ENCODE assay signal across 9 mouse cellular contexts in the genomic region with DNA sequence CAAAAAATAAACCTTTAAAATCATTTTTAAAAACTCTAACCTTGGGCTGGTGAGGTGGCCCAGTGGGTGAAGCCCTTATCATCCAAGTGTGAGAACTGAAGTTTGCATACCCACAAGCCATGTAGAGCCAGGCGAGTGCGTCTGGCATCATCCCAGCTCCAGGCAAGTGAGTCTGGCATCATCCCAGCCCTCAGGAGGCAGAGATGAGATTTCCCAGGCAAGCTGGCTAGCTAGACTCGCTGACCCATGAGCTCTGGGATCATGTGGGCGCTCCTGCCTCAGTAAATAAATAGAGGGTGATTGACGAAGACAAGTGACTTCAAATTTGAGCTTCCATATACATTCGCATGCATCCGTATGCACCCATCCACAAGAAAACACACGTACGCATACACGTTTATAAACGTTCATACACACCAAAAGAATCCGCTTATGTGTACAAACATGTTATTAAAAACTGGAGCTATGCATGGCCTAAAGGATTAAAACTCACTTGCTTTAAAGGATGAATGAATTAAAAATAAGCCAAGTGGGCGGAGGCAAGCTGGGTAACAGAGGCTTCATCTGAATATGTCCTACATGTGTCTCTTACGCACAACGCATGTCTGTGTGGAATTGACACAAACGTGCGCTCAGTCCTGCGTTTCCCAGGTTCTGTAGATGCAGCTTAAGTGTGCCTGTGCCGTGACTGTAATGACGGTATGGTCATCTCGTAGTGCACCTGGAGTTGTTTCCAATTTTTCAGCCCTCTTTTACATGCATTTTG. TPM values are rescaled to one million over a fixed set of nuclear protein-coding genes. Genes with fewer than 3 reads are reported as not detected.
DNase-seq lines count a peak whose midpoint lies in the region; ATAC-seq and TF ChIP-seq lines count a peak whose summit lies in the region.
"Had no signal": no experiment of that assay in that cellular context is flagged by ENCODE, and none has a peak within 500 bp of the region (broad histone marks: within the 10 kb centered on the region; RNA-seq: fewer than 3 reads in every experiment).

No protein-coding gene starts in this region.

- no peaks in the 10 kb centered on the region for H3K9me3 ChIP-seq in embryonic facial prominence, embryonic 12.5 days
- no peaks in the 10 kb centered on the region for H3K9me3 ChIP-seq in heart, embryonic 16.5 days (replicated peaks; ENCODE audit: control insufficient read depth, low read length)
- H3K9me3 ChIP-seq in kidney, postnatal 0 days (replicated peaks; ENCODE audit: low read length): no peaks in the 10 kb centered on the region
- H3K9me3 ChIP-seq in stomach, postnatal 0 days (ENCODE audit: control insufficient read depth, low read length): no peaks in the 10 kb centered on the region

- no peak for ATAC-seq in embryonic facial prominence, embryonic 12.5 days (ENCODE audit: insufficient number of reproducible peaks, insufficient read depth, low FRiP score, low TSS enrichment)
- ATAC-seq in heart, embryonic 16.5 days (replicated peaks; ENCODE audit: extremely low read depth, insufficient read depth, low FRiP score): no peak
- ATAC-seq in kidney, postnatal 0 days (replicated peaks; ENCODE audit: low FRiP score, low read depth): no peak
- no peak for ATAC-seq in stomach, postnatal 0 days (ENCODE audit: low FRiP score, low TSS enrichment)

- H3K9ac ChIP-seq in liver, adult 2 months (ENCODE audit: low read depth, low read length): no peak overlapping the region
- no peak overlapping the region for H3K9ac ChIP-seq in embryonic facial prominence, embryonic 12.5 days
- H3K9ac ChIP-seq in heart, embryonic 16.5 days (ENCODE audit: low read length): 0 out of 2 replicates have a peak overlapping the region, but pooled peaks have one; percentile 27
- peak overlapping the region; percentile 31; the same call in 1 of the 2 replicates for H3K9ac ChIP-seq in kidney, postnatal 0 days (ENCODE audit: low read depth, low read length)
- H3K9ac ChIP-seq in stomach, postnatal 0 days (ENCODE audit: low read length): no peak overlapping the region

- no peak for TF ChIP-seq EP300 in stomach, postnatal 0 days (optimal IDR thresholded peaks at IDR 0.05)

- no peak overlapping the region for H3K27ac ChIP-seq in liver, adult 2 months (replicated peaks; ENCODE audit: insufficient read depth, low read depth, low read length)
- H3K27ac ChIP-seq in embryonic facial prominence, embryonic 12.5 days: peak overlapping the region; percentile 95
- peak overlapping the region; percentile 93 for H3K27ac ChIP-seq in heart, embryonic 16.5 days (ENCODE audit: low read length)
- peak overlapping the region; percentile 80; the same call in 1 of the 2 replicates for H3K27ac ChIP-seq in kidney, postnatal 0 days
- peak overlapping the region; percentile 87 for H3K27ac ChIP-seq in stomach, postnatal 0 days (replicated peaks)

- no peaks in the 10 kb centered on the region for H3K36me3 ChIP-seq in liver, adult 2 months (ENCODE audit: control insufficient read depth, insufficient read depth, low read length)
- peaks cover 9% of the 10 kb centered on the region; the same call in 1 of the 2 replicates for H3K36me3 ChIP-seq in embryonic facial prominence, embryonic 12.5 days
- H3K36me3 ChIP-seq in heart, embryonic 16.5 days (ENCODE audit: control insufficient read depth, insufficient read depth): peaks cover 6% of the 10 kb centered on the region; the same call in 1 of the 2 replicates
- no peaks in the 10 kb centered on the region for H3K36me3 ChIP-seq in kidney, postnatal 0 days (ENCODE audit: insufficient read depth, low read length)
- peaks cover 4% of the 10 kb centered on the region; the same call in 1 of the 2 replicates for H3K36me3 ChIP-seq in stomach, postnatal 0 days (ENCODE audit: control insufficient read depth, insufficient read depth, low read length)

- 69% methylated on average over 21 of the region's 21 CpGs for WGBS in liver, adult 2 months
- WGBS in embryonic facial prominence, embryonic 12.5 days: 62% methylated on average over 21 of the region's 21 CpGs
- 65% methylated on average over 21 of the region's 21 CpGs for WGBS in heart, embryonic 16.5 days
- WGBS in kidney, postnatal 0 days: 75% methylated on average over 21 of the region's 21 CpGs
- WGBS in stomach, postnatal 0 days: 65% methylated on average over 21 of the region's 21 CpGs

- TF ChIP-seq CTCF in liver, adult 2 months (IDR thresholded peaks at IDR 0.05; ENCODE audit: low read depth, low read length): no peak
- TF ChIP-seq CTCF in kidney, postnatal 0 days (IDR thresholded peaks at IDR 0.05; ENCODE audit: low read depth): no peak
- no peak for TF ChIP-seq CTCF in stomach, postnatal 0 days (IDR thresholded peaks at IDR 0.05; ENCODE audit: low read depth)

- TF ChIP-seq POLR2A in liver, adult 2 months (IDR thresholded peaks at IDR 0.05; ENCODE audit: extremely low read depth, insufficient read depth, low read length): no peak

- DNase-seq in liver, adult 2 months (ENCODE audit: extremely low read depth, low read depth, low spot score): peak; percentile 75
- no peak for DNase-seq in liver
- no peak for DNase-seq in kidney, postnatal 0 days (ENCODE audit: low spot score)
- DNase-seq in lung, postnatal 36 days: peak; percentile 78
- DNase-seq in stomach, postnatal 0 days (ENCODE audit: low spot score): no peak
- no peak for DNase-seq in ovary, adult 18-20 months (ENCODE audit: low spot score)

- H3K79me2 ChIP-seq in liver, adult 2 months (ENCODE audit: control insufficient read depth, insufficient read depth, low read length): no peaks in the 10 kb centered on the region

- H3K4me3 ChIP-seq in liver, adult 2 months (ENCODE audit: insufficient read depth, low read depth, low read length): no peak overlapping the region
- no peak overlapping the region for H3K4me3 ChIP-seq in embryonic facial prominence, embryonic 12.5 days
- no peak overlapping the region for H3K4me3 ChIP-seq in heart, embryonic 16.5 days (ENCODE audit: low read length)
- H3K4me3 ChIP-seq in kidney, postnatal 0 days (replicated peaks; ENCODE audit: low read depth, low read length): no peak overlapping the region
- no peak overlapping the region for H3K4me3 ChIP-seq in stomach, postnatal 0 days (ENCODE audit: low read depth, low read length)

- H3K4me1 ChIP-seq in liver, adult 2 months (ENCODE audit: control insufficient read depth, insufficient read depth, low read length): peaks cover 4% of the 10 kb centered on the region; the same call in 1 of the 2 replicates
- H3K4me1 ChIP-seq in embryonic facial prominence, embryonic 12.5 days: peaks cover 38% of the 10 kb centered on the region
- peaks cover 76% of the 10 kb centered on the region for H3K4me1 ChIP-seq in heart, embryonic 16.5 days (ENCODE audit: control insufficient read depth, insufficient read depth, low read length)
- H3K4me1 ChIP-seq in kidney, postnatal 0 days (replicated peaks; ENCODE audit: insufficient read depth, low read length): peaks cover 14% of the 10 kb centered on the region
- H3K4me1 ChIP-seq in stomach, postnatal 0 days (replicated peaks; ENCODE audit: control insufficient read depth, insufficient read depth): peaks cover 3% of the 10 kb centered on the region; the same call in 1 of the 2 replicates

- no peaks in the 10 kb centered on the region for H3K27me3 ChIP-seq in liver, adult 2 months (ENCODE audit: control insufficient read depth, insufficient read depth, low read length)
- H3K27me3 ChIP-seq in embryonic facial prominence, embryonic 12.5 days: no peaks in the 10 kb centered on the region
- no peaks in the 10 kb centered on the region for H3K27me3 ChIP-seq in heart, embryonic 16.5 days (ENCODE audit: control insufficient read depth, insufficient read depth, low read length)
- no peaks in the 10 kb centered on the region for H3K27me3 ChIP-seq in kidney, postnatal 0 days (ENCODE audit: insufficient read depth, low read length)
- no peaks in the 10 kb centered on the region for H3K27me3 ChIP-seq in stomach, postnatal 0 days (ENCODE audit: control insufficient read depth, insufficient read depth, low read length)

- H3K4me2 ChIP-seq in embryonic facial prominence, embryonic 12.5 days (replicated peaks): peak overlapping the region; percentile 36; the same call in 1 of the 2 replicates
- H3K4me2 ChIP-seq in heart, embryonic 16.5 days (ENCODE audit: low read depth, low read length): peak overlapping the region; percentile 54
- H3K4me2 ChIP-seq in kidney, postnatal 0 days (ENCODE audit: low read length): peak overlapping the region; percentile 47; the same call in 1 of the 2 replicates
- H3K4me2 ChIP-seq in stomach, postnatal 0 days (replicated peaks; ENCODE audit: low read depth): no peak overlapping the region

RNA-seq across cellular contexts. Expression of gene P4ha2, which starts 12.3 kb away (rescaled TPM):
- 4.4 and 5.5 TPM in 2 replicates for total RNA-seq in liver, adult 2 months (2014; rRNA removed)
- polyA plus RNA-seq in liver, adult 2 months (2012; rRNA removed): 2.9 and 3.7 TPM in 2 replicates
- polyA plus RNA-seq in embryonic facial prominence, embryonic 12.5 days (2016; fragmentation: Nextera tagmentation; extraction: Ambion mirVana): 56.8 and 59.7 TPM in 2 replicates
- polyA plus RNA-seq in heart, embryonic 16.5 days (2015; fragmentation: Nextera tagmentation; extraction: Ambion mirVana): 53.3 and 61.1 TPM in 2 replicates
- 11.2 and 13.9 TPM in 2 replicates for polyA plus RNA-seq in kidney, postnatal 0 days (2015; fragmentation: Nextera tagmentation; extraction: Ambion mirVana)
- polyA plus RNA-seq in stomach, postnatal 0 days (2015; fragmentation: Nextera tagmentation; extraction: Ambion mirVana): 28.4 and 30.2 TPM in 2 replicates

RNA-seq across cellular contexts. Expression of gene Pdlim4, which starts 43.3 kb away (rescaled TPM):
- total RNA-seq in liver, adult 2 months (2014; rRNA removed): 1.6 and 1.9 TPM in 2 replicates
- polyA plus RNA-seq in liver, adult 2 months (2012; rRNA removed): 2.6 and 3.0 TPM in 2 replicates
- 144 and 146 TPM in 2 replicates for polyA plus RNA-seq in embryonic facial prominence, embryonic 12.5 days (2016; fragmentation: Nextera tagmentation; extraction: Ambion mirVana)
- polyA plus RNA-seq in heart, embryonic 16.5 days (2015; fragmentation: Nextera tagmentation; extraction: Ambion mirVana): 16.0 and 26.4 TPM in 2 replicates
- polyA plus RNA-seq in kidney, postnatal 0 days (2015; fragmentation: Nextera tagmentation; extraction: Ambion mirVana): 47.5 and 52.9 TPM in 2 replicates
- 55.5 and 58.6 TPM in 2 replicates for polyA plus RNA-seq in stomach, postnatal 0 days (2015; fragmentation: Nextera tagmentation; extraction: Ambion mirVana)
- total RNA-seq: MEL had no signal

Comparison
In these comparisons a context has a peak if more than half of its experiments do, and no peak if none do; other contexts are left out.
1. DNase-seq: peak in liver, adult 2 months (single experiment) and lung, postnatal 36 days (single experiment); none in liver (single experiment), kidney, postnatal 0 days (single experiment), stomach, postnatal 0 days (single experiment) and ovary, adult 18-20 months (single experiment).
2. H3K9ac ChIP-seq: peak in heart, embryonic 16.5 days (single experiment) and kidney, postnatal 0 days (single experiment); none in liver, adult 2 months (single experiment), embryonic facial prominence, embryonic 12.5 days (single experiment) and stomach, postnatal 0 days (single experiment).